Mouse (Mus musculus) heart, adult 9 months (tissue): ENCODE measurements at regions not wholly inside any gene's neighbourhood (a gene's known extent, or its start where the extent isn't known, plus 50 kb on each side); places are given as distances from the start of the nearest gene placed in this dataset.

Experiments used
- DNase-seq, 2 experiments: peaks; one replicate each; pipeline ENCODE4 v3.0.0; 2022; ENCODE audit warnings: low spot score in 2 of 2

DNA sequence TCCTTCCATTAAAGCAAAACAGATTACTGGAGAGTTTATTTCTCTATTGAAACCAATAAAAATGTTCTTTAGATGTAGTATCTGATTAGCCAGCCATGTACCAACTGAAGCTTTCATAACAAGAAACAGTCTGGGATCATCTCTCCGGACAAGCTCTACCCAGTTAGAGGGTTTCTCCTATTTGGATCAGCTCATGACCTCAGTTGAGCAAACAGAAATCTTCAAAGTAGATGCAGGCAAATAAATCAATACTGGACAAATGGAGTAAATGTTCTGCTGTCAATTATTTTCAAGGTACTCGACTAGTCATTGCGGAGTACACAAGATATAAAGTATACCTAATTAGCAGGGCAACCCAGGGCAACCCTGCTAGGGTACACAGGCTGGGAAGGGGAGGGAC lies 67.4 kb downstream of the Avpr1a start:
- DNase-seq = no peak

- no peak for DNase-seq
Measured at GRCm38 (mm10) chr10:122519274-122519790, 71.0 kb downstream of the Avpr1a start.

- no peak for DNase-seq
Measured at GRCm38 (mm10) chr10:122519981-122520380, 71.7 kb downstream of the Avpr1a start.

GRCm38 (mm10) chr10:122522631-122523030 lies 74.3 kb downstream of the Avpr1a start:
- no peak for DNase-seq

GRCm38 (mm10) chr10:122525360-122525759 lies 77.1 kb downstream of the Avpr1a start:
- DNase-seq = peak; percentile 11 to 18

DNA sequence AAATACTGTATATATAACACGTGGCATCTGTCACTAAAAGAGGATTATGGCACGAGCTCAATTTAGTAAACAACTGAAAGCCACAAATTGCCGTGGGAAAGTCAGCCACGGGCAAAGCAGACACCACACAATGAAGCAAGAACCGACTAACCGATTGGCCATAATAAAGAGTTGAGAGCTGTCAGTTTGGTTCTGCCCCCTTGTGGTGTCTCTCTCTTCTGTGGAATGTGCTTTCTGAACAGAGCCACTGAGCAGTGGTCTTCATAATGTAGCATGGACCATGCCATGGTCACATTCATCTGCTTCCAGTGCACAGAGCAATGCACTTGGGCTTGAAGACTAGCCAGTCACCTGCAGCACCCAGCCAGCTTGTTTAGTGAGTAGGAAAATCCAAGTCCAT lies 77.5 kb downstream of the Avpr1a start:
- DNase-seq = no peak

GRCm38 (mm10) chr10:122528222-122528621 lies 79.9 kb downstream of the Avpr1a start:
- DNase-seq = peak; percentile 21 to 23

DNA sequence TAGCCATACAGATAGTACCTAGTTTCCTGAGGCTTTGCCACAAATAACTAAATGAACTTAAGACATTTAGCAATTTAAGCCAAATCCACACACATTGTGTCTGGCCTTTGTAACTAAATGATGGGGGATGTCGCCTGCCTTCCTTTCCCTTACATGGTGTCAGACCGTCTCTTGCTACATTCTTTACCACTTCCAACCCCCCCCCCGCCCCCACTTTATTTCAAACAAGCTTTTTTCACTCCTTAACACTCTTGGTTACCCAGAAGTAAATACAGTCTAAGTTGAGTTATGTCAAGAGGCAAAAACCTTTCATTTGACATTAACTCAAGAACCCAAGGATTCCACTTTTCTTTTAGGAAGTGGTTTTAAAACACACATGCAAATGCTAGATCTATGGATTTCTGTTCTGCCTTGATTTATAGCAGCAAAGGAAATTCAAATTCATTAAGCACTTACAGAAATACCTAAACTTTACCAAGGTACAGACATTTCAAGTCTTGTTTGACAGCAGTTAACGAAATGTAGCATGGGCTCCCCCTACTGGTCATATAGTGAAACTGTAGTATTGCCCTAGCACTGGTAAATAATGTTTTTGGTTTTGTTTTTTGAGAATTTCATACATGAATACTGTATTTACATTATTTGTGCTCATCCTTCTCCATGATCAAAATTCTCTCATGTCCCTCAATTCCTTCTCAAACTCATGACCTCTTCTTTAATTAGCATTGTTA lies 80.8 kb downstream of the Avpr1a start:
- peak in 1 of 2 experiments; percentile 40 for DNase-seq

DNA sequence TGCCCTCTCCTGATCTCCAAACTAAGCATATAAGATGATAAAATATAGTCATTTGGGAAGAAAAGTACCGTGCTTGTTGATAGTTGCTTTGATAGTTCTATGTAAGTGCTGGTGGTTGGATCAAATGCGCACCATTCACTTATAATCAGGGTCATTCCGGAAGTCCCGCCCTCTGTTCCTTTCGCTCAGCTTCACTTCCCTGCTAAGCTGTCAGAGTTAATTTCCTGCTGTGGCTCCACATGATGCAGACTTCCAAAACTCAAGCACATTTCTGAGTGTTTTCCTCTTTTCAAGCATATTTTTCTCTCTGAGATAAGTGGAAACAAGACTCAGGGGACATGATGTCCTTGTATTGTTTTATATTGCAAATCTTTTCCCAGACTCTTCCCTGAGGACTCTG lies 86.4 kb downstream of the Avpr1a start:
- DNase-seq = peak; percentile 21 to 28

DNA sequence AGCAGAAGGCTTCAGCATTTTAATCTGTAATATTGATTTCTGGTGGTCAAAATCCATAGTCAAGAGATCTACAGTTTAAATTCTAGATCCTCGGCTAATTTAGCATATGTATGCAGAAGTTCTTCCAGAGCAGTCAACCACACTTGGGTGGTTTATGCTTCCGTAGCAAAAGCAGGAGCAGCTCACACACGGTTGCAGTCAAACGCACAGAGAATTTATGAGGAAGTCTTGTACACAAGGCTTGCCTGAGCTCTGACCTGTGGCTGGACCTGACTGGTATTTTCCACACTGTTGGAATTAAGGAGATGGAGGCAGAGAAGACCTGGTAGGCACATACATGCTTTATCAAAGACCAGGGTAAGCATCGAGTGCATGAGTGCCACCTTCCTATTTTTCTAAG lies 86.8 kb downstream of the Avpr1a start:
- DNase-seq = no peak

- DNase-seq = no peak
Measured at GRCm38 (mm10) chr10:122539655-122540054, 91.4 kb downstream of the Avpr1a start.

DNA sequence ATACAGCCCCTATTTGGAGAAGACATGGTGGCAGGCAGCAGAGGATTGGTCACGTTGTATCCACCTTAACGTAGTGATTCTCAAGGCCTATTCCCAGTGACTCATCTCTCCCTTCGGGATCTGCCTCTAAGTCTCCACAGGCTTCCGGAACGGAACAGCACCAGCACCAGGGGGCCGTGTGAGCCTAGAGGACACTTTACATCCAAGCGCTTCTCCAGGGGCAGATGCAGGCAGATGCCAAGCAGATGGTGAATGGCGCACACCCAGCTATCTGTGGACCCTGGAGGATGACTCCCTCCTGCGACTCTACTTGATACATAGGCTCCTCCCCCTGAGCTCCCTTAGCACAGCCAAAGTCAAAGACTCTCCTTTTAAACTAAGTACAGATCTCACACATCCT lies 94.3 kb downstream of the Avpr1a start:
- DNase-seq = no peak

- peak in 1 of 2 experiments; percentile 26 for DNase-seq
Measured at GRCm38 (mm10) chr10:122544096-122544720, 95.9 kb downstream of the Avpr1a start.

- DNase-seq = no peak
Measured at GRCm38 (mm10) chr10:122545029-122545428, 96.7 kb downstream of the Avpr1a start.

DNA sequence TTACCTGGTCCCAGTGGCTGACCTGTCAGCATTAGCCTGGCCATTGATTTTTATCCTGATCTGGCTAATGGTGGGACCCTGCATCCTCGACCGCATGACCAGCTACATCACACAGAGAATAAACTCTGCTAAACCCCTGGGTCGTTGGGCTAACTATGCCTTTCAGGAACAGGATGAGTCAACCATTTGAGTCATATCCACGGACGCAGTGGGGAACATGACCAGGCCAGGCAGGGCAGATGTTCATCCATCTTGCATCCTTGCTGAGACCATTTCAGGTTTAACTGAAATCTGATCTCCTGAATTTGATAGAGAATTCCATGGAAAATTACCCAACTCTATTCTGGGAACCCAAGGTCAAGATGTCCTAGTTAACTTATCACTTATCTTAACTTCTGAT lies 103.3 kb downstream of the Avpr1a start:
- DNase-seq = no peak

DNA sequence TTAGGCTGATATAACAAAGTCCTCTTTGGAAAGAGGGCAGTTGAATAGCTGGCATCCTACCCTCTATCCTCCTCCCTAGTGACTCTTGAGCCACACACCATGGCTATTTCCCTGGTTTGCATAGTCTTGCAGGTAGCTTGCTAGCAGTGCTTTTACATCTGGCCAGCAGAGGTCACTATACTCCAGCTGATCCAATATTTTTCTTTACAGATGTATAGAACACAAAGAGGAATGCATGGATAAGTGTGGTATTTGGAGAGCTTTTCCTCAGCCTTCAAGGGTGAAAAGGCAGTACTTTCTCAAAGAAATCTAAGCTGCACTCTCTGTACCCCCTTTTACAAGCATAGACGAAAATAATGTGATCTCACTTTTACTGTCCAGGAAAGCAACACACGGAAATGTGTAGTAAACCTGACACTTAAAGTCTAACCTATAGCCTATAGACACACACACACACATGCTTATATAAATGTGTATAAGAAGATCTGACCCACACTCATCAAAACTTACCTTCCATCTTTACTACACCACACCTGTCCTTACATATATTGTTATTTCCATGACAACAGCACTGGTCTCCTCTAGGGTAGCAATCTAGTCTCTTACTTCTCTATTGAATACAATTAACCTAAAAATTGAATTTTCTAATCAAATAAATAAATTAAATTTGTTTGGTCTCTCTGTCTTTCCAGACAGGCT lies 105.0 kb downstream of the Avpr1a start:
- no peak for DNase-seq

GRCm38 (mm10) chr10:122553851-122554250 lies 105.6 kb downstream of the Avpr1a start:
- no peak for DNase-seq

DNA sequence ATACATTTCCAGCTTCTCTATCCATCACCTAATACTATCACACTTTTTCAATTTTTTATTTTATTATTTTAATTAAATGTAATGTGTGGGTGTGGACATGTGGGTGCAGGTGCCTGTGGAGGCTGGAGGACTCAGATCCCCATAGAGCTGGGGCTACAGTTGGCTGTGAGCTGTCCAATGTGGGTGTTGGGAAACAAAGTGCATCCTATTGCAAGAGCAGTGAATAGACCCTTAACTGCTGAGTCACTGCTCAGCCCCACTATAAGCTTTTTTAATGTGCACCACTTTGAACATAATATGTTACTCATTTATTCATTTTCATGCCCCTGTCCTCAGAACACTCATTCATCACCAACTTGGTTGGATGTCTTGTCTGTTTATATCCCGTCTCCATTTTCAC lies 110.4 kb downstream of the Avpr1a start:
- DNase-seq = no peak

- DNase-seq = no peak
Measured at GRCm38 (mm10) chr10:122560001-122560695, 111.8 kb downstream of the Avpr1a start.

DNA sequence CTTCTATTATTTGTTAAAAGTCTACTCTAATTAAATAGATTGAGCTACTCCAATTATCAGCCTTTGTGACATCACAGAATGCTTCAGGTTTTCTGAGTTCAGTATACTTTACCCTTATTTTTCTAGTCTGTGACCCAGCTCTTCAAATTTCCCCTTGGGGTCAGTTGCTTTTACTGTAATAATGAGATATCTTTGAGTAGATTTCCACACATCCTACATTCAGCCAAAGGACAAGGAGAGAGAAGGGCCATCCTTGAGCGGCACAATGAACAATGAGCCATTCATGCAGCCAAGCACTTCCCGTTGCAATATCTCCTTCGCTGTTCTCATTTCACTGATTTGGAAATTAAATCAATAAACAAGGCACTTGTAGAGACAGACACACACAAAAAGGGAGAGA lies 113.6 kb downstream of the Avpr1a start:
- no peak for DNase-seq

DNA sequence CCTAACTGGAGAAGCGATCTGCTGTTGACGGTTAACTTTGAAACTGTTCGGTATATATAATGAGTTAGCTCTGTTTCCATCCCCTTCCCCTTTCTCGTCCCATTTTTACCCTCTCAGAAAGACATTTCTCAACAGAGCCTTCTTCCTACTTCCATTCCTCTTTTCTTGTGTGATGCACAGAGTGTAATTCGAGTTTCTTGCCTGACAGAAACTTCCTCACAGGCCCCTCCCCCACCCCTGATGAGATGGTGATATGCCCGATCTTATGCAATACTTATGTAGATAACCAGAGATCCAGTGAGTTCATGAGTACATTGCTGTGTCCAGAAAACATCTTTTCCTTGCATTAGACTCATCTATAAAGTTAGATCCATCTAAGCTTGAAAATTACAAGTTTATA lies 114.2 kb downstream of the Avpr1a start:
- no peak for DNase-seq

DNA sequence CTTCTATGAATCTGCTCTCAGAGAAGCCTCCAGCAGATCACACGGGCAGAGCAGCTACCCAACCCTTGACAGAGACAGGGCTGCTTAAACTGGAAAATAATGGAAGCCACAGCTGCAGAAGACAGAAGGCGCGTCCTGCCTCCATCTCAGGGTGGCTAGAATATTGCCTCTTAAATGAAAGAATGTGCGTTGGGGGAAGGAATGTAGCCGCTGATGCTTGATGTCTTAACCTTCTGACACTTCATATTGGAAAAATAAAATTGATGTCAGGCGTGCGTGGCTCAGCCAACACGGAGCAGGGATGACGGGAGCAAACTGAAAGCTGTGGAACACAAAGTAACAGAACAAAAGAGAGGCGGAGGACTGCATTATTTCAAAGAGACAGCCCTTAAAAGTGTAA lies 114.6 kb upstream of the Ppm1h start:
- DNase-seq = no peak
